Mouse (Mus musculus) C2C12 (cell line): ENCODE data around the gene Aire. TPM values are rescaled to one million over a fixed set of nuclear protein-coding genes. Genes with fewer than 3 reads are reported as not detected.
A peak's percentile ranks its signal among the peaks of the same experiment; 100 is the strongest.

Source experiments
- H3K27me3 ChIP-seq: one replicate; pipeline ENCODE4 v1.6.1; 2011; ENCODE audit not compliant: control insufficient read depth, insufficient read depth, insufficient read length
- H3K36me3 ChIP-seq: one replicate; pipeline ENCODE4 v1.6.1; 2011; ENCODE audit not compliant: control insufficient read depth, insufficient read depth
- H3K4me3 ChIP-seq: one replicate; pipeline ENCODE4 v1.5.1; 2011; ENCODE audit warnings: mild to moderate bottlenecking, control low read depth; ENCODE audit not compliant: poor library complexity, insufficient read depth, severe bottlenecking
- H3K79me2 ChIP-seq: one replicate; pipeline ENCODE4 v1.6.1; 2011; ENCODE audit not compliant: control insufficient read depth, insufficient read depth
- H3K79me3 ChIP-seq: one replicate; pipeline ENCODE4 v1.6.1; 2011; ENCODE audit warnings: low read depth, control low read depth
- H3ac ChIP-seq: one replicate; pipeline ENCODE3; 2011; ENCODE audit warnings: low read depth; ENCODE audit not compliant: control insufficient read depth, insufficient read length
- CEBPB ChIP-seq: IDR thresholded peaks from one replicate; pipeline ENCODE4 v1.6.1; 2011; ENCODE audit warnings: low read depth, mild to moderate bottlenecking, control low read depth, moderate library complexity
- CTCF ChIP-seq: IDR thresholded peaks from one replicate; pipeline ENCODE4 v1.5.1; 2011; ENCODE audit not compliant: control insufficient read depth, insufficient read depth, insufficient read length
- FOSL1 ChIP-seq: IDR thresholded peaks from one replicate; pipeline ENCODE4 v1.8.0; 2011; ENCODE audit warnings: mild to moderate bottlenecking, low read length; ENCODE audit not compliant: poor library complexity, insufficient read depth, severe bottlenecking
- MAX ChIP-seq: IDR thresholded peaks from one replicate; pipeline ENCODE4 v1.6.1; 2011; ENCODE audit warnings: mild to moderate bottlenecking, control low read depth
- MYOD1 ChIP-seq: IDR thresholded peaks from one replicate; pipeline ENCODE4 v1.6.1; 2011; ENCODE audit warnings: low read depth; ENCODE audit not compliant: control insufficient read depth, insufficient read length
- MYOG ChIP-seq: IDR thresholded peaks from one replicate; pipeline ENCODE4 v1.6.1; 2011; ENCODE audit not compliant: control insufficient read depth, insufficient read length; ENCODE audit errors: extremely low read depth
- USF1 ChIP-seq: IDR thresholded peaks from one replicate; pipeline ENCODE4 v1.6.1; 2011; ENCODE audit warnings: low read depth, mild to moderate bottlenecking, control low read depth, moderate library complexity
- polyA plus RNA-seq: library from polyadenylated mRNA; unstranded; fragments of >200 nt; fragmentation: generic; extraction: Trizol; gene quantifications from one replicate; pipeline ENCODE4 v1.2.1, GENCODE M21; 2012; ENCODE audit warnings: missing spikeins

Aire gene
- polyA plus RNA-seq, 1 experiment: not detected

GRCm38 (mm10) chr10:78086444-78087061 lies 43.1 kb upstream of the Aire start:
- TF ChIP-seq CTCF: no peak
- no peak for TF ChIP-seq MYOD1
- no peak for TF ChIP-seq MAX
- no peak for TF ChIP-seq CEBPB
- TF ChIP-seq USF1: no peak
- TF ChIP-seq MYOG: no peak
- no peak for TF ChIP-seq FOSL1
- Histone ChIP-seq H3K36me3 (no peaks in the 10 kb centered on the region), H3ac (no peak overlapping the region), H3K27me3 (no peaks in the 10 kb centered on the region), H3K79me3 (no peaks in the 10 kb centered on the region), H3K4me3 (no peak overlapping the region), H3K79me2 (no peaks in the 10 kb centered on the region)

GRCm38 (mm10) chr10:78085711-78086110 lies 42.3 kb upstream of the Aire start:
- no peaks in the 10 kb centered on the region for H3K79me2 ChIP-seq
- H3K27me3 ChIP-seq: no peaks in the 10 kb centered on the region
- H3ac ChIP-seq: no peak overlapping the region
- TF ChIP-seq CTCF: no peak
- no peak for TF ChIP-seq USF1
- TF ChIP-seq FOSL1: no peak
- TF ChIP-seq MAX: no peak
- TF ChIP-seq MYOD1: no peak
- no peak for TF ChIP-seq MYOG
- TF ChIP-seq CEBPB: no peak
- H3K4me3 ChIP-seq: no peak overlapping the region
- H3K36me3 ChIP-seq: no peaks in the 10 kb centered on the region
- H3K79me3 ChIP-seq: no peaks in the 10 kb centered on the region

GRCm38 (mm10) chr10:78084073-78084472 lies 40.7 kb upstream of the Aire start:
- Histone ChIP-seq H3K27me3 (peaks cover under 1% of the 10 kb centered on the region), H3K79me3 (no peaks in the 10 kb centered on the region), H3ac (no peak overlapping the region), H3K36me3 (no peaks in the 10 kb centered on the region), H3K79me2 (no peaks in the 10 kb centered on the region), H3K4me3 (no peak overlapping the region)
- TF ChIP-seq CEBPB (no peak), MYOG (no peak), MYOD1 (no peak), FOSL1 (no peak), CTCF (no peak)

GRCm38 (mm10) chr10:78079955-78080591 lies 36.7 kb upstream of the Aire start:
- Histone ChIP-seq H3K79me2 (no peaks in the 10 kb centered on the region), H3K79me3 (no peaks in the 10 kb centered on the region), H3K4me3 (no peak overlapping the region), H3K36me3 (no peaks in the 10 kb centered on the region), H3ac (no peak overlapping the region), H3K27me3 (peaks cover 23% of the 10 kb centered on the region)
- TF ChIP-seq CEBPB: peak; percentile 71
- no peak for TF ChIP-seq CTCF

GRCm38 (mm10) chr10:78078276-78078675 lies 34.9 kb upstream of the Aire start:
- Histone ChIP-seq H3K79me3 (no peaks in the 10 kb centered on the region), H3K79me2 (no peaks in the 10 kb centered on the region), H3K4me3 (no peak overlapping the region), H3K36me3 (no peaks in the 10 kb centered on the region), H3K27me3 (peaks cover 32% of the 10 kb centered on the region), H3ac (no peak overlapping the region)
- TF ChIP-seq USF1 (no peak), CEBPB (no peak), MAX (no peak), MYOG (no peak), CTCF (no peak), MYOD1 (no peak)

GRCm38 (mm10) chr10:78077862-78078261 lies 34.5 kb upstream of the Aire start:
- no peak overlapping the region for H3ac ChIP-seq
- peaks cover 35% of the 10 kb centered on the region for H3K27me3 ChIP-seq
- no peaks in the 10 kb centered on the region for H3K36me3 ChIP-seq
- no peak for TF ChIP-seq CEBPB
- no peak for TF ChIP-seq MAX
- TF ChIP-seq FOSL1: no peak
- TF ChIP-seq CTCF: no peak
- no peak for TF ChIP-seq MYOD1
- no peak for TF ChIP-seq USF1
- no peak for TF ChIP-seq MYOG
- H3K4me3 ChIP-seq: no peak overlapping the region
- no peaks in the 10 kb centered on the region for H3K79me2 ChIP-seq
- no peaks in the 10 kb centered on the region for H3K79me3 ChIP-seq
